Comparison of ENCODE assay signal across 8 mouse cellular contexts in genomic region chr16:18589804-18590790, GRCm38 (mm10). TPM values are rescaled to one million over a fixed set of nuclear protein-coding genes. Genes with fewer than 3 reads are reported as not detected.
DNase-seq lines count a peak whose midpoint lies in the region; ATAC-seq and TF ChIP-seq lines count a peak whose summit lies in the region.

Tbx1 (minus strand) TSS chr16:18590671.

- TF ChIP-seq CTCF in kidney, adult 2 months (conservative IDR thresholded peaks at IDR 0.05; ENCODE audit: insufficient read depth, insufficient read length, low read depth, low read length) = peak; percentile 37
- peak; percentile 64 for TF ChIP-seq CTCF in stomach, postnatal 0 days (IDR thresholded peaks at IDR 0.05; ENCODE audit: low read depth)

- no peak for TF ChIP-seq POLR2A in kidney, adult 2 months (IDR thresholded peaks at IDR 0.05; ENCODE audit: low read depth, low read length)

- peak within 1 kb of the TSS; percentile 45 for H3K4me2 ChIP-seq in hindbrain, embryonic 12.5 days (replicated peaks)
- peak within 1 kb of the TSS; percentile 59 for H3K4me2 ChIP-seq in stomach, postnatal 0 days (replicated peaks; ENCODE audit: low read depth)

- DNase-seq in kidney, adult 2 months = peak; percentile 35
- DNase-seq in kidney, adult 11 months = no peak
- peak; percentile 79 for DNase-seq in ZHBTc4 (ENCODE audit: low read depth, low spot score)
- DNase-seq in lung, postnatal 36 days = peak; percentile 44
- DNase-seq in stomach, postnatal 0 days (ENCODE audit: low spot score) = peak; percentile 62
- DNase-seq in left cerebral cortex, postnatal 10 days (ENCODE audit: extremely low spot score in 1 of 2, low spot score in 2 of 2) = no peak
- DNase-seq in layer of hippocampus, adult 8-10 months (ENCODE audit: low spot score in 2 of 2) = no peak

- H3K4me1 ChIP-seq in kidney, adult 2 months (ENCODE audit: control insufficient read depth, insufficient read depth, low read length) = no peaks in the 10 kb centered on the region
- peaks cover 43% of the 10 kb centered on the region for H3K4me1 ChIP-seq in hindbrain, embryonic 12.5 days
- peaks cover 10% of the 10 kb centered on the region for H3K4me1 ChIP-seq in stomach, postnatal 0 days (replicated peaks; ENCODE audit: control insufficient read depth, insufficient read depth)

- WGBS in kidney, adult 2 months = 13% methylated on average over 48 of the region's 48 CpGs
- WGBS in hindbrain, embryonic 12.5 days = 1% methylated on average over 48 of the region's 48 CpGs
- 15% methylated on average over 48 of the region's 48 CpGs for WGBS in stomach, postnatal 0 days

- H3K27me3 ChIP-seq in kidney, adult 2 months (replicated peaks; ENCODE audit: control insufficient read depth, insufficient read depth, low read length) = no peaks in the 10 kb centered on the region; the same call in 1 of the 2 replicates
- H3K27me3 ChIP-seq in hindbrain, embryonic 12.5 days = peaks cover 94% of the 10 kb centered on the region
- H3K27me3 ChIP-seq in stomach, postnatal 0 days (ENCODE audit: control insufficient read depth, insufficient read depth, low read length) = peaks cover 39% of the 10 kb centered on the region

- H3K9me3 ChIP-seq in hindbrain, embryonic 12.5 days (replicated peaks) = no peaks in the 10 kb centered on the region
- H3K9me3 ChIP-seq in stomach, postnatal 0 days (ENCODE audit: control insufficient read depth, low read length) = no peaks in the 10 kb centered on the region

- no peak for TF ChIP-seq EP300 in stomach, postnatal 0 days (optimal IDR thresholded peaks at IDR 0.05)

- no peak within 1 kb of the TSS for H3K27ac ChIP-seq in kidney, adult 2 months (ENCODE audit: insufficient read depth, low read depth, low read length)
- H3K27ac ChIP-seq in hindbrain, embryonic 12.5 days = no peak within 1 kb of the TSS
- no peak within 1 kb of the TSS for H3K27ac ChIP-seq in stomach, postnatal 0 days (replicated peaks)

- peak within 1 kb of the TSS; percentile 41 for H3K4me3 ChIP-seq in kidney, adult 2 months (ENCODE audit: insufficient read depth, low read depth, low read length)
- peak within 1 kb of the TSS; percentile 26 for H3K4me3 ChIP-seq in hindbrain, embryonic 12.5 days
- H3K4me3 ChIP-seq in stomach, postnatal 0 days (ENCODE audit: low read depth, low read length) = peak within 1 kb of the TSS; percentile 35

- no peak for ATAC-seq in hindbrain, embryonic 12.5 days (ENCODE audit: low FRiP score)
- ATAC-seq in stomach, postnatal 0 days (ENCODE audit: low FRiP score, low TSS enrichment) = no peak

- H3K9ac ChIP-seq in hindbrain, embryonic 12.5 days = peak within 1 kb of the TSS; percentile 18; the same call in 1 of the 2 replicates
- H3K9ac ChIP-seq in stomach, postnatal 0 days (ENCODE audit: low read length) = no peak within 1 kb of the TSS

- intact Hi-C loops in left cerebral cortex, postnatal 10 days (cut with DNase I) = no loop called here

- no peaks in the 10 kb centered on the region for H3K36me3 ChIP-seq in kidney, adult 2 months (ENCODE audit: control insufficient read depth, insufficient read depth, low read length)
- no peaks in the 10 kb centered on the region for H3K36me3 ChIP-seq in hindbrain, embryonic 12.5 days
- H3K36me3 ChIP-seq in stomach, postnatal 0 days (ENCODE audit: control insufficient read depth, insufficient read depth, low read length) = no peaks in the 10 kb centered on the region

RNA-seq across cellular contexts. Expression of gene Tbx1, which starts in this region (rescaled TPM):
- 0.15 and 1.7 TPM in 2 replicates for polyA plus RNA-seq in kidney, adult 2 months (2012; rRNA removed)
- polyA plus RNA-seq in hindbrain, embryonic 12.5 days (2016; fragmentation: Nextera tagmentation; extraction: Ambion mirVana) = 15.4 and 15.5 TPM in 2 replicates
- 0.34 TPM in 2 replicates for polyA plus RNA-seq in stomach, postnatal 0 days (2015; fragmentation: Nextera tagmentation; extraction: Ambion mirVana)
- 1 to 10 TPM; 1.5 to 1.7 TPM for total RNA-seq in left cerebral cortex, postnatal 10 days (2021)
- 1 to 10 TPM in 3 of 4 experiments, under 1 TPM in 1; 0.70 to 1.7 (median 1.3) TPM for total RNA-seq in layer of hippocampus, adult 8-10 months (2022)

Comparison
In these comparisons a context has a peak if more than half of its experiments do, and no peak if none do; other contexts are left out.
1. DNase-seq: peak in kidney, adult 2 months (single experiment), ZHBTc4 (single experiment) and lung, postnatal 36 days (single experiment); none in kidney, adult 11 months (single experiment), left cerebral cortex, postnatal 10 days (0 of 2) and layer of hippocampus, adult 8-10 months (0 of 2).
2. Peak in DNase-seq, H3K4me3 ChIP-seq and H3K4me2 ChIP-seq in stomach, postnatal 0 days; RNA of the gene not detected or under 1 TPM.
3. Peak in every context shown above with its lines, with median percentiles within 50 percentile points of each other: H3K4me3 ChIP-seq.